Mouse (Mus musculus): ENCODE results near the gene Plekhs1. TPM values are rescaled to one million over a fixed set of nuclear protein-coding genes. Genes with fewer than 3 reads are reported as not detected.
A peak's percentile ranks its signal among the peaks of the same experiment; 100 is the strongest.

Plekhs1 gene
- under 1 TPM in 1 of 2 experiments, not detected in 1; 0.18 TPM for total RNA-seq (2021)
- long read RNA-seq, experiment 1 = 0 reads
- long read RNA-seq, experiment 2 = 0 reads

GRCm38 (mm10) chr19:56461522-56462101 is at the start of gene Plekhs1:
Plekhs1 (plus strand) TSS chr19:56461640.
- DNase-seq = no peak
- intact Hi-C loops (cut with DNase I) = no loop called here

- intact Hi-C loops (cut with DNase I) = no loop called here
- no peak for DNase-seq
Measured at GRCm38 (mm10) chr19:56418404-56418803, 43.0 kb upstream of the Plekhs1 start.

- no peak for DNase-seq
- intact Hi-C loops (cut with DNase I) = no loop called here
Measured at GRCm38 (mm10) chr19:56419452-56419851, 42.0 kb upstream of the Plekhs1 start.

GRCm38 (mm10) chr19:56420345-56420744 is 41.1 kb upstream of the Plekhs1 start:
- DNase-seq = no peak
- intact Hi-C loops (cut with DNase I) = loop anchor here (5.0 kb wide), 3 partner anchors 152 to 487 kb away; no protein-coding TSS in a partner anchor

- DNase-seq = peak; percentile 78 to 86
- intact Hi-C loops (cut with DNase I) = loop anchor here (5.0 kb wide), 3 partner anchors 150 to 485 kb away; no protein-coding TSS in a partner anchor
Measured at GRCm38 (mm10) chr19:56422476-56423338, 38.7 kb upstream of the Plekhs1 start.

- intact Hi-C loops (cut with DNase I) = loop anchor here (5.0 kb wide), 3 partner anchors 149 to 484 kb away; no protein-coding TSS in a partner anchor
- no peak for DNase-seq
Measured at GRCm38 (mm10) chr19:56423370-56423769, 38.1 kb upstream of the Plekhs1 start.

GRCm38 (mm10) chr19:56424606-56425395 is 36.6 kb upstream of the Plekhs1 start:
- intact Hi-C loops (cut with DNase I) = loop anchor here (5.0 kb wide), 4 partner anchors 132 to 482 kb away; no protein-coding TSS in a partner anchor
- no peak for DNase-seq

- intact Hi-C loops (cut with DNase I) = loop anchor here (5.0 kb wide), 1 partner anchor 132 kb away; no protein-coding TSS in a partner anchor
Measured at GRCm38 (mm10) chr19:56425492-56425891, 35.9 kb upstream of the Plekhs1 start.

GRCm38 (mm10) chr19:56430369-56430768 is 31.1 kb upstream of the Plekhs1 start:
- intact Hi-C loops (cut with DNase I) = no loop called here
- no peak for DNase-seq

More at GRCm38 (mm10) chr19:56425492-56425891, 35.9 kb upstream of the Plekhs1 start:
- no peak for DNase-seq

GRCm38 (mm10) chr19:56432706-56433105 is 28.7 kb upstream of the Plekhs1 start:
- intact Hi-C loops (cut with DNase I) = no loop called here
- no peak for DNase-seq

GRCm38 (mm10) chr19:56433581-56433980 is 27.9 kb upstream of the Plekhs1 start:
- intact Hi-C loops (cut with DNase I) = no loop called here
- DNase-seq = no peak

- intact Hi-C loops (cut with DNase I) = no loop called here
- DNase-seq = no peak
Measured at GRCm38 (mm10) chr19:56436380-56436779, 25.1 kb upstream of the Plekhs1 start.

- intact Hi-C loops (cut with DNase I) = no loop called here
- no peak for DNase-seq
Measured at GRCm38 (mm10) chr19:56438357-56439071, 22.9 kb upstream of the Plekhs1 start.

- intact Hi-C loops (cut with DNase I) = no loop called here
- DNase-seq = no peak
Measured at GRCm38 (mm10) chr19:56439072-56439434, 22.4 kb upstream of the Plekhs1 start.

GRCm38 (mm10) chr19:56443445-56443844 is 18.0 kb upstream of the Plekhs1 start:
- intact Hi-C loops (cut with DNase I) = no loop called here
- no peak for DNase-seq

GRCm38 (mm10) chr19:56448784-56449183 is 12.7 kb upstream of the Plekhs1 start:
- DNase-seq = no peak
- intact Hi-C loops (cut with DNase I) = no loop called here

- no peak for DNase-seq
- intact Hi-C loops (cut with DNase I) = no loop called here
Measured at GRCm38 (mm10) chr19:56449537-56449936, 11.9 kb upstream of the Plekhs1 start.

- intact Hi-C loops (cut with DNase I) = no loop called here
- no peak for DNase-seq
Measured at GRCm38 (mm10) chr19:56450892-56451291, 10.5 kb upstream of the Plekhs1 start.

GRCm38 (mm10) chr19:56451867-56452266 is 9.6 kb upstream of the Plekhs1 start:
- intact Hi-C loops (cut with DNase I) = no loop called here
- no peak for DNase-seq

- intact Hi-C loops (cut with DNase I) = no loop called here
- no peak for DNase-seq
Measured at GRCm38 (mm10) chr19:56452421-56452820, 9.0 kb upstream of the Plekhs1 start.
